Mouse (Mus musculus) limb, embryonic 13.5 days (tissue): ENCODE measurements at regions not wholly inside any gene's neighbourhood (a gene's known extent, or its start where the extent isn't known, plus 50 kb on each side); places are given as distances from the start of the nearest gene placed in this dataset.

ENCODE experiments used
- ATAC-seq: fragments of 200-750 bp; cut with Nextera tagmentation; 2 replicates; pipeline ENCODE4 v1.8.0; 2017; ENCODE audit warnings: low read depth, moderate number of reproducible peaks, moderate TSS enrichment; ENCODE audit not compliant: low FRiP score
- H3K27ac ChIP-seq: fragments of 300-500 bp; sonication (generic); 2 replicates; pipeline ENCODE4 v1.5.1; 2015; ENCODE audit warnings: inconsistent platforms, mild to moderate bottlenecking, moderate library complexity
- H3K27me3 ChIP-seq: fragments of 300-500 bp; sonication (generic); 2 replicates; pipeline ENCODE4 v1.6.1; 2015; ENCODE audit warnings: mild to moderate bottlenecking, inconsistent platforms
- H3K36me3 ChIP-seq: fragments of 300-500 bp; sonication (generic); 2 replicates; pipeline ENCODE4 v1.6.1; 2015; ENCODE audit warnings: inconsistent platforms, mild to moderate bottlenecking, moderate library complexity
- H3K4me1 ChIP-seq: fragments of 300-500 bp; sonication (generic); 2 replicates; pipeline ENCODE4 v1.6.1; 2015; ENCODE audit warnings: inconsistent platforms
- H3K4me2 ChIP-seq: fragments of 300-500 bp; sonication (generic); replicated peaks from 2 replicates; pipeline ENCODE4 v1.6.1; 2015; ENCODE audit warnings: inconsistent platforms, mild to moderate bottlenecking, moderate library complexity
- H3K4me3 ChIP-seq: fragments of 300-500 bp; sonication (generic); 2 replicates; pipeline ENCODE4 v1.5.1; 2015; ENCODE audit warnings: moderate library complexity, mild to moderate bottlenecking, inconsistent platforms
- H3K9ac ChIP-seq: fragments of 300-500 bp; sonication (generic); 2 replicates; pipeline ENCODE4 v1.6.1; 2015; ENCODE audit warnings: mild to moderate bottlenecking, inconsistent platforms
- H3K9me3 ChIP-seq: fragments of 300-500 bp; sonication (generic); 2 replicates; pipeline ENCODE4 v1.6.1; 2016; ENCODE audit warnings: inconsistent platforms
- WGBS: fragments of 180-500 bp; shearing (Covaris S2); methylation state at CpG from one replicate; pipeline ENCODE4 v1.1.7; 2015; 5-methylcytosine and 5-hydroxymethylcytosine counted together

GRCm38 (mm10) chr12:71766636-71767035 is 64.2 kb upstream of the Daam1 start:
- no peak for ATAC-seq
- Histone ChIP-seq H3K27me3 (peaks cover 7% of the 10 kb centered on the region; the same call in 1 of the 2 replicates), H3K4me1 (peaks cover 4% of the 10 kb centered on the region), H3K4me2 (no peak overlapping the region), H3K36me3 (no peaks in the 10 kb centered on the region), H3K9me3 (no peaks in the 10 kb centered on the region), H3K4me3 (no peak overlapping the region), H3K9ac (no peak overlapping the region), H3K27ac (no peak overlapping the region)
- 97% methylated on average over 1 of the region's 1 CpGs for WGBS

GRCm38 (mm10) chr12:71767896-71768295 is 63.0 kb upstream of the Daam1 start:
- no peaks in the 10 kb centered on the region for H3K36me3 ChIP-seq
- H3K9me3 ChIP-seq, result no peaks in the 10 kb centered on the region
- peaks cover 12% of the 10 kb centered on the region for H3K4me1 ChIP-seq
- no peak overlapping the region for H3K4me2 ChIP-seq
- no peak overlapping the region for H3K9ac ChIP-seq
- no peak overlapping the region for H3K4me3 ChIP-seq
- H3K27me3 ChIP-seq, result peaks cover 7% of the 10 kb centered on the region; the same call in 1 of the 2 replicates
- WGBS, result 49% methylated on average over 3 of the region's 3 CpGs
- no peak overlapping the region for H3K27ac ChIP-seq
- ATAC-seq, result no peak

GRCm38 (mm10) chr12:71768471-71768870 is 62.4 kb upstream of the Daam1 start:
- Histone ChIP-seq H3K27me3 (peaks cover 7% of the 10 kb centered on the region; the same call in 1 of the 2 replicates), H3K27ac (no peak overlapping the region), H3K9ac (peak overlapping the region; percentile 45; the same call in 1 of the 2 replicates), H3K4me2 (peak overlapping the region; percentile 67), H3K4me3 (peak overlapping the region; percentile 36), H3K4me1 (peaks cover 15% of the 10 kb centered on the region), H3K36me3 (no peaks in the 10 kb centered on the region), H3K9me3 (no peaks in the 10 kb centered on the region)
- ATAC-seq, result no peak
- WGBS, result 2% methylated on average over 12 of the region's 12 CpGs

- WGBS, result 26% methylated on average over 9 of the region's 9 CpGs
- Histone ChIP-seq H3K9ac (peak overlapping the region; percentile 45; the same call in 1 of the 2 replicates), H3K27ac (no peak overlapping the region)
Observed at GRCm38 (mm10) chr12:71768890-71769289, 62.0 kb upstream of the Daam1 start.

GRCm38 (mm10) chr12:71769302-71769701 is 61.6 kb upstream of the Daam1 start:
- no peak overlapping the region for H3K9ac ChIP-seq
- no peak overlapping the region for H3K27ac ChIP-seq
- no peaks in the 10 kb centered on the region for H3K36me3 ChIP-seq
- 38% methylated on average over 6 of the region's 6 CpGs for WGBS
- H3K4me1 ChIP-seq, result peaks cover 18% of the 10 kb centered on the region
- H3K27me3 ChIP-seq, result peaks cover 5% of the 10 kb centered on the region; the same call in 1 of the 2 replicates
- ATAC-seq, result no peak
- peak overlapping the region; percentile 67 for H3K4me2 ChIP-seq
- H3K4me3 ChIP-seq, result no peak overlapping the region
- H3K9me3 ChIP-seq, result no peaks in the 10 kb centered on the region

More at GRCm38 (mm10) chr12:71768890-71769289, 62.0 kb upstream of the Daam1 start:
- ATAC-seq, result no peak
- no peaks in the 10 kb centered on the region for H3K9me3 ChIP-seq
- H3K36me3 ChIP-seq, result no peaks in the 10 kb centered on the region
- H3K4me2 ChIP-seq, result peak overlapping the region; percentile 67
- H3K4me1 ChIP-seq, result peaks cover 15% of the 10 kb centered on the region
- H3K4me3 ChIP-seq, result peak overlapping the region; percentile 36
- H3K27me3 ChIP-seq, result peaks cover 7% of the 10 kb centered on the region; the same call in 1 of the 2 replicates

- no peak overlapping the region for H3K4me2 ChIP-seq
- H3K4me3 ChIP-seq, result no peak overlapping the region
- 60% methylated on average over 9 of the region's 9 CpGs for WGBS
- H3K9ac ChIP-seq, result no peak overlapping the region
- no peaks in the 10 kb centered on the region for H3K36me3 ChIP-seq
- no peaks in the 10 kb centered on the region for H3K27me3 ChIP-seq
- H3K4me1 ChIP-seq, result peaks cover 27% of the 10 kb centered on the region
- no peaks in the 10 kb centered on the region for H3K9me3 ChIP-seq
- ATAC-seq, result no peak
- H3K27ac ChIP-seq, result no peak overlapping the region
Observed at GRCm38 (mm10) chr12:71773891-71774290, 57.0 kb upstream of the Daam1 start.

- no peak overlapping the region for H3K9ac ChIP-seq
- H3K4me1 ChIP-seq, result peaks cover 34% of the 10 kb centered on the region
- no peak overlapping the region for H3K4me3 ChIP-seq
- ATAC-seq, result no peak
- no peak overlapping the region for H3K27ac ChIP-seq
- 77% methylated on average over 12 of the region's 12 CpGs for WGBS
- H3K9me3 ChIP-seq, result no peaks in the 10 kb centered on the region
- no peaks in the 10 kb centered on the region for H3K36me3 ChIP-seq
- no peak overlapping the region for H3K4me2 ChIP-seq
- no peaks in the 10 kb centered on the region for H3K27me3 ChIP-seq
Observed at GRCm38 (mm10) chr12:71775126-71775525, 55.8 kb upstream of the Daam1 start.

- H3K4me2 ChIP-seq, result peak overlapping the region; percentile 53
- H3K9me3 ChIP-seq, result no peaks in the 10 kb centered on the region
- ATAC-seq, result no peak
- 36% methylated on average over 14 of the region's 14 CpGs for WGBS
- H3K36me3 ChIP-seq, result no peaks in the 10 kb centered on the region
- peak overlapping the region; percentile 11 for H3K4me3 ChIP-seq
- H3K9ac ChIP-seq, result no peak overlapping the region
- no peaks in the 10 kb centered on the region for H3K27me3 ChIP-seq
- peaks cover 24% of the 10 kb centered on the region for H3K4me1 ChIP-seq
- H3K27ac ChIP-seq, result no peak overlapping the region
Observed at GRCm38 (mm10) chr12:71778137-71778536, 52.7 kb upstream of the Daam1 start.

- WGBS, result 27% methylated on average over 3 of the region's 3 CpGs
- no peak overlapping the region for H3K4me2 ChIP-seq
Observed at GRCm38 (mm10) chr12:71778948-71779347, 51.9 kb upstream of the Daam1 start.

GRCm38 (mm10) chr12:71779418-71779817 is 51.5 kb upstream of the Daam1 start:
- Histone ChIP-seq H3K36me3 (no peaks in the 10 kb centered on the region), H3K9me3 (no peaks in the 10 kb centered on the region), H3K4me2 (no peak overlapping the region), H3K27ac (no peak overlapping the region), H3K4me1 (peaks cover 20% of the 10 kb centered on the region), H3K27me3 (no peaks in the 10 kb centered on the region), H3K9ac (no peak overlapping the region), H3K4me3 (no peak overlapping the region)
- 10% methylated on average over 6 of the region's 6 CpGs for WGBS
- ATAC-seq, result no peak

More at GRCm38 (mm10) chr12:71778948-71779347, 51.9 kb upstream of the Daam1 start:
- Histone ChIP-seq H3K9ac (no peak overlapping the region), H3K4me1 (peaks cover 22% of the 10 kb centered on the region), H3K4me3 (no peak overlapping the region), H3K9me3 (no peaks in the 10 kb centered on the region), H3K27ac (no peak overlapping the region), H3K36me3 (no peaks in the 10 kb centered on the region), H3K27me3 (no peaks in the 10 kb centered on the region)
- no peak for ATAC-seq
